Mouse (Mus musculus) intestine, embryonic 16.5 days (tissue): ENCODE data around the gene Fndc11. TPM values are rescaled to one million over a fixed set of nuclear protein-coding genes. Genes with fewer than 3 reads are reported as not detected.

ENCODE experiments used
- ATAC-seq: fragments of 200-750 bp; cut with Nextera tagmentation; 2 replicates; pipeline ENCODE4 v1.8.0; 2017; ENCODE audit warnings: moderate TSS enrichment, moderate library complexity
- H3K27ac ChIP-seq: fragments of 300-500 bp; sonication (generic); 2 replicates; pipeline ENCODE4 v1.5.1; 2014; ENCODE audit warnings: mild to moderate bottlenecking, low read length
- H3K27me3 ChIP-seq: fragments of 300-500 bp; sonication (generic); replicated peaks from 2 replicates; pipeline ENCODE4 v1.6.1; 2014; ENCODE audit warnings: low read length, control low read depth, mixed read lengths; ENCODE audit not compliant: control insufficient read depth, insufficient read depth
- H3K36me3 ChIP-seq: fragments of 300-500 bp; sonication (generic); 2 replicates; pipeline ENCODE4 v1.6.1; 2014; ENCODE audit warnings: low read length, control low read depth; ENCODE audit not compliant: control insufficient read depth, insufficient read depth
- H3K4me1 ChIP-seq: fragments of 300-500 bp; sonication (generic); 2 replicates; pipeline ENCODE4 v1.6.1; 2014; ENCODE audit warnings: low read length, control low read depth, mixed read lengths; ENCODE audit not compliant: control insufficient read depth, insufficient read depth
- H3K4me2 ChIP-seq: fragments of 300-500 bp; sonication (generic); 2 replicates; pipeline ENCODE4 v1.6.1; 2014; ENCODE audit warnings: low read depth, low read length, control low read depth
- H3K4me3 ChIP-seq: fragments of 300-500 bp; sonication (generic); 2 replicates; pipeline ENCODE4 v1.5.1; 2014; ENCODE audit warnings: mild to moderate bottlenecking, low read length
- H3K9ac ChIP-seq: fragments of 300-500 bp; sonication (generic); 2 replicates; pipeline ENCODE4 v1.6.1; 2014; ENCODE audit warnings: low read depth, low read length
- H3K9me3 ChIP-seq: fragments of 300-500 bp; sonication (generic); 2 replicates; pipeline ENCODE4 v1.6.1; 2016; ENCODE audit warnings: low read length, control low read depth; ENCODE audit not compliant: control insufficient read depth
- WGBS: fragments of 180-500 bp; shearing (Covaris S2); extraction: QIAGEN DNeasy Blood & Tissue Kit; methylation state at CpG from one replicate; pipeline ENCODE4 v1.1.7; 2014; 5-methylcytosine and 5-hydroxymethylcytosine counted together
- polyA plus RNA-seq: library from polyadenylated mRNA; unstranded; fragments of >200 nt; fragmentation: Nextera tagmentation; extraction: Ambion mirVana; gene quantifications from 2 replicates; pipeline ENCODE4 v1.2.1, GENCODE M21; 2015

The Fndc11 gene
- polyA plus RNA-seq, 1 experiment from 2014 or later, result 0.18 TPM

GRCm38 (mm10) chr2:181233443-181233842 is 13.6 kb downstream of the Fndc11 start:
- H3K27ac ChIP-seq, result no peak overlapping the region
- H3K36me3 ChIP-seq, result peaks cover 11% of the 10 kb centered on the region
- no peaks in the 10 kb centered on the region for H3K9me3 ChIP-seq
- WGBS, result 95% methylated on average over 15 of the region's 15 CpGs
- no peak for ATAC-seq
- no peak overlapping the region for H3K4me3 ChIP-seq
- no peaks in the 10 kb centered on the region for H3K4me1 ChIP-seq
- no peaks in the 10 kb centered on the region for H3K27me3 ChIP-seq
- no peak overlapping the region for H3K4me2 ChIP-seq
- H3K9ac ChIP-seq, result no peak overlapping the region

DNA sequence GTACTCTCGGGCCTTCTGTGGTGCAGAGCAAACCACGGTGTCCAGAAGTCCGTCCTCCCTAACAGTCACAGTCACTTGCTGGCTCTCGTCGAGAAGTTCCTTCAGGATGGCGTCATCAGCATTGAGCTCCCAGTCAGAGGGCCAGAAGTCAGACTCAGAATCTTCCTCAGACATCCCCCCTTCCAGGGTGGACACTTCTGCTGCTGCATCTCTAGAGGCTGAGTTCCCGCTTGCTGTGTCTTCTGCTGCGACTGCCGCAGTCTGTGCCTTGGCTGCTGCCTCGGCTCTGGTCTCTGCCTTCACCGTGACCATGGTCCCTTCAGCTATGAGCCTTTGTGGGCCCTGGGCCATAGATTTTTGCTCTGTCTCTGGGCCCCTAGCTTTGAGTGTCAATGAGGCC is 14.9 kb downstream of the Fndc11 start:
- H3K4me1 ChIP-seq, result no peaks in the 10 kb centered on the region
- no peaks in the 10 kb centered on the region for H3K9me3 ChIP-seq
- no peak for ATAC-seq
- peaks cover 10% of the 10 kb centered on the region for H3K36me3 ChIP-seq
- no peak overlapping the region for H3K4me3 ChIP-seq
- WGBS, result 92% methylated on average over 11 of the region's 11 CpGs
- H3K4me2 ChIP-seq, result no peak overlapping the region
- no peak overlapping the region for H3K27ac ChIP-seq
- H3K27me3 ChIP-seq, result no peaks in the 10 kb centered on the region
- no peak overlapping the region for H3K9ac ChIP-seq

- 0 out of 2 replicates have a peak, but pooled peaks cover under 1% of the 10 kb centered on the region for H3K4me1 ChIP-seq
- H3K9me3 ChIP-seq, result no peaks in the 10 kb centered on the region
- no peak for ATAC-seq
- H3K4me3 ChIP-seq, result no peak overlapping the region
- H3K27ac ChIP-seq, result no peak overlapping the region
- H3K36me3 ChIP-seq, result peaks cover 7% of the 10 kb centered on the region
- H3K9ac ChIP-seq, result no peak overlapping the region
- H3K4me2 ChIP-seq, result no peak overlapping the region
- H3K27me3 ChIP-seq, result no peaks in the 10 kb centered on the region
- 86% methylated on average over 23 of the region's 23 CpGs for WGBS
Observed at GRCm38 (mm10) chr2:181235681-181236566, 16.1 kb downstream of the Fndc11 start.

GRCm38 (mm10) chr2:181237251-181238014 is 17.6 kb downstream of the Fndc11 start:
- H3K36me3 ChIP-seq, result peaks cover 7% of the 10 kb centered on the region
- no peak overlapping the region for H3K4me2 ChIP-seq
- no peak overlapping the region for H3K4me3 ChIP-seq
- 88% methylated on average over 17 of the region's 17 CpGs for WGBS
- H3K27me3 ChIP-seq, result no peaks in the 10 kb centered on the region
- ATAC-seq, result no peak
- peaks cover 6% of the 10 kb centered on the region; the same call in 1 of the 2 replicates for H3K4me1 ChIP-seq
- H3K9me3 ChIP-seq, result no peaks in the 10 kb centered on the region
- H3K27ac ChIP-seq, result no peak overlapping the region
- H3K9ac ChIP-seq, result no peak overlapping the region

DNA sequence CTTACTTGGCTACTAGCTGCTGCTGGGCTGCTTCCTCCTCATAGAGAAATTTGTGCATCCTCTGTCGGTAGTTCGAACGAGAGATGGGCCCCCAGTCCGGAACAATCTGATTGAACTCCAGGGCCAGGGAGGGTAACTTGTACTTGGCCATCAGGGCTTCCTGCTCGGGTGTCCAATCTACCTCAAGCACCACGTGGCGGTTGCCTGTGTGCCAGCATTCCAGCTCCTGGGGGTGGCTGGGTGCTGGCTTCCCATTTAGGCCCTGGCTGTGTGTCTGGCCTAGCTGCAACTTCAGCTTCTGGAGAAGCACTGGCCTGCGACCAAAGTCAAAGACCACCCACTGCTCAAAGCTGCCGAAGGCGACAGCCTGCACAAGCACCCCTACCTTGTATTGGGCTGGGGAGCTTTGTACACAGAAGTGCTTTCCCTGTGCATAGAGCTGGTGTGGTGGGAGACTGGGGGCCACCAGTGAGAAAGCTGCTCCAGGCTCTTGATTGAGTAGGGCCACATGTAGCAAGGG is 18.3 kb downstream of the Fndc11 start:
- Histone ChIP-seq H3K4me1 (peaks cover 6% of the 10 kb centered on the region; the same call in 1 of the 2 replicates), H3K9ac (no peak overlapping the region)

DNA sequence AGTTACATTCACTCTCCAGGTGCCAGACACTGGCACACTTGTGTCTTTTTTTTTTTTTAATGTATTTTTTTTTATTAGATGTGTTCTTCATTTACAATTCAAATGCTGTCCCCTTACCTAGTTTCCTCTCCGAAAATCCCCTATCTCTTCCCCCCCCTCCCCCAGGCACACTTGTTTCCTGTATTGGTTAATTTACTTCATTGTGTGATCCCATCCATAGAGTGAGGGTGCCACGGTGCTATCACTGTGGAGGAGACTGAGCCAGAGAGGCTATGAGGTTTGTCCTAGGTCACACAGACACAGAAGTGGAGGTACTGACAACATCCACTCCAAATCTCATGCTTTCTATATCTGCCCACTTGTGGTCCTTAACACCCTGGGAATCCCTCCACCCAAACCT is 19.0 kb downstream of the Fndc11 start:
- 63% methylated on average over 2 of the region's 2 CpGs for WGBS
- Histone ChIP-seq H3K9me3 (no peaks in the 10 kb centered on the region), H3K27ac (no peak overlapping the region), H3K27me3 (no peaks in the 10 kb centered on the region), H3K4me3 (no peak overlapping the region), H3K36me3 (peaks cover 4% of the 10 kb centered on the region), H3K4me2 (no peak overlapping the region), H3K4me1 (peaks cover 9% of the 10 kb centered on the region; the same call in 1 of the 2 replicates), H3K9ac (no peak overlapping the region; the same call in 1 of the 2 replicates)
- no peak for ATAC-seq

More for the DNA sequence above, 18.3 kb downstream of the Fndc11 start:
- ATAC-seq, result no peak
- H3K4me3 ChIP-seq, result no peak overlapping the region
- H3K9me3 ChIP-seq, result no peaks in the 10 kb centered on the region
- H3K27ac ChIP-seq, result no peak overlapping the region
- peaks cover 4% of the 10 kb centered on the region for H3K36me3 ChIP-seq
- no peaks in the 10 kb centered on the region for H3K27me3 ChIP-seq
- H3K4me2 ChIP-seq, result no peak overlapping the region
- 84% methylated on average over 10 of the region's 10 CpGs for WGBS

GRCm38 (mm10) chr2:181239261-181239660 is 19.4 kb downstream of the Fndc11 start:
- H3K27me3 ChIP-seq, result no peaks in the 10 kb centered on the region
- H3K4me2 ChIP-seq, result no peak overlapping the region
- 94% methylated on average over 9 of the region's 9 CpGs for WGBS
- peaks cover 13% of the 10 kb centered on the region; the same call in 1 of the 2 replicates for H3K4me1 ChIP-seq
- H3K4me3 ChIP-seq, result no peak overlapping the region
- H3K27ac ChIP-seq, result no peak overlapping the region
- ATAC-seq, result no peak
- H3K9ac ChIP-seq, result peak overlapping the region; percentile 6; the same call in 1 of the 2 replicates
- H3K9me3 ChIP-seq, result no peaks in the 10 kb centered on the region
- peaks cover 4% of the 10 kb centered on the region for H3K36me3 ChIP-seq

DNA sequence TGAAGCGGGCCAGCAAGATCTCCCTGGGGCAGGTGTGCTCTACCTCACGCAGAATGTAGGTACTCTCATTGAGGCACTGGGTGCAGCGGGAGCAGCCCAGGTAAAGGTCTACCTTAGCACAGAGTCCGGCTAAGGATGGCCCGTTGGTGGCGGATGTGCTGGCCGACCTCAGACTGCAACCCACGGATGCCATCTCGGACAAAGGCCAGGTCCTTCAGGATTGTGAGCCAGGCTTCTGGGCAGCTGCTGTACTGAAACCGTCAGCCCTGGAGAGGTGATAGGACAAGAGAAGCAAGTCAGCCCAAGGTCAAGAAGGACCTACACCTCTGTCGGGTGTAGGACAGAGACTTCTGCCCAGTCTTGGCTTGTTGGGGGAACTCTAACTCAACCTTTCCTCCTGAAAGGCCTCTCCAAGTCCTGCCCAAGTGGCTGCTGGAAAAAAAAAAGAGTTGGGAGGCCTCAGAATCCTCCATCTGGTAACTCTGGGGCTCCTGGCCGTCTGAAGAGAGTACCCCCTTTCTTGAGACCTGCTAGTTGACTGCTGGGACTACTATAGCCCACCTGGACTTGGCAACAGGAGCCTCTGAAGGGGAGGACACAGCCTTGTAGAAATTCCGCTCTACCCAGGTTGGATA is 21.1 kb downstream of the Fndc11 start:
- Histone ChIP-seq H3K4me2 (peak overlapping the region; percentile 59), H3K36me3 (no peaks in the 10 kb centered on the region), H3K4me3 (peak overlapping the region; percentile 55), H3K27me3 (no peaks in the 10 kb centered on the region), H3K9me3 (no peaks in the 10 kb centered on the region), H3K9ac (peak overlapping the region; percentile 74), H3K27ac (no peak overlapping the region), H3K4me1 (peaks cover 15% of the 10 kb centered on the region; the same call in 1 of the 2 replicates)
- WGBS, result 88% methylated on average over 13 of the region's 13 CpGs
- no peak for ATAC-seq
